Mouse (Mus musculus): ENCODE measurements around the gene Lysmd2. TPM values are rescaled to one million over a fixed set of nuclear protein-coding genes. Genes with fewer than 3 reads are reported as not detected.
"Not testable (repeated sequence)": the region's sequence is repeated elsewhere in the genome, so short reads cannot be mapped to it uniquely, and the experiment has no call there.

The Lysmd2 gene
- polyA plus RNA-seq, 1 experiment from 2014 or later = 29.0 TPM

DNA sequence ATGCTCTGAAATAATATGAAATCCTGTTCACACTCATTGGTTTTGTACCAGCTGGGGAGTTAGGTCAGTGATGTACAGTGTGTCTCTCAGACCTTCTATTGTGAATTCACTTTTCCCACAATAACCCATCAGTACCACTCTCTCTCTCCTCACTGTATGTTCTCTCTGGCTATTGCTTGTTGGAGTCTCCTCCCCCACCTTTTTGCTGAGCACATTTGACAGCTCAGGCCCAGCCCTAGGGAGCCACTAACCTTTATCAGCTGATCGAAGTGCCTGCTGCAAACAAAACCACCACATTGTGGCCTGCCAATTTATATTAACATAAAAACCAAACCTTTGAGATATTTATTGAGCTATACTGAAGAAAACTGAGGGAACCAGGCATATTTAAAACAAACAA, 16.0 kb upstream of the Lysmd2 start:
- H3K4me3 ChIP-seq = peak overlapping the region; percentile 95
- peaks cover 6% of the 10 kb centered on the region for H3K36me3 ChIP-seq
- H3K4me1 ChIP-seq = peaks cover 12% of the 10 kb centered on the region; the same call in 1 of the 2 replicates
- peak; percentile 20; the same call in 1 of the 2 replicates for ATAC-seq (replicated peaks)
- peak overlapping the region; percentile 71 for H3K4me2 ChIP-seq (replicated peaks)
- H3K27ac ChIP-seq (replicated peaks) = peak overlapping the region; percentile 90
- no peaks in the 10 kb centered on the region; the same call in 1 of the 2 replicates for H3K9me3 ChIP-seq
- peak overlapping the region; percentile 79 for H3K9ac ChIP-seq (replicated peaks)
- H3K27me3 ChIP-seq = no peaks in the 10 kb centered on the region
- 23% methylated on average over 1 of the region's 1 CpGs for WGBS

DNA sequence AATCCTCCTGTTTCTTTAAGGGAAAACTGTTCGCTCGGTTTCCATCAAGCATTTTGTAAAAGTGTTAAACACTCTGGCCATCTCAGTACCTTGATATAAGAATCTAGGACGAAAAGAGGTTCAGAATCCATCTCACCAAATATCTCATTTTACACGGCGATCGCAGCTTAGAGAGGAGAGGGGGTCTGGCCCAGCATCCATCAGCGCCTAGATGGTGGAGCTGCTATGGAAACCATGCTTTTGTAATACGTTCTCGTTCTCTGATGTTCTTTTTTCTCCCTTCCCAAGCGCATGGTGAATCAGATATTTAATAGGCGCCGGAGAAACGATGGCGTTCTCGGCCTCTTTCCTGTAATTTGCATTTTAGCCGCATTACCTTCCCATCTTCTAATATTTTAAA, 15.6 kb upstream of the Lysmd2 start:
- H3K9me3 ChIP-seq = no peaks in the 10 kb centered on the region
- H3K27ac ChIP-seq (replicated peaks) = peak overlapping the region; percentile 90
- 0 out of 2 replicates have a peak, but pooled peaks have one; percentile 33 for ATAC-seq (replicated peaks)
- H3K4me1 ChIP-seq = peaks cover 12% of the 10 kb centered on the region; the same call in 1 of the 2 replicates
- 4% methylated on average over 16 of the region's 16 CpGs for WGBS
- peak overlapping the region; percentile 79 for H3K9ac ChIP-seq (replicated peaks)
- peak overlapping the region; percentile 71 for H3K4me2 ChIP-seq (replicated peaks)
- peaks cover 2% of the 10 kb centered on the region; the same call in 1 of the 2 replicates for H3K36me3 ChIP-seq
- no peaks in the 10 kb centered on the region for H3K27me3 ChIP-seq
- H3K4me3 ChIP-seq = peak overlapping the region; percentile 95

DNA sequence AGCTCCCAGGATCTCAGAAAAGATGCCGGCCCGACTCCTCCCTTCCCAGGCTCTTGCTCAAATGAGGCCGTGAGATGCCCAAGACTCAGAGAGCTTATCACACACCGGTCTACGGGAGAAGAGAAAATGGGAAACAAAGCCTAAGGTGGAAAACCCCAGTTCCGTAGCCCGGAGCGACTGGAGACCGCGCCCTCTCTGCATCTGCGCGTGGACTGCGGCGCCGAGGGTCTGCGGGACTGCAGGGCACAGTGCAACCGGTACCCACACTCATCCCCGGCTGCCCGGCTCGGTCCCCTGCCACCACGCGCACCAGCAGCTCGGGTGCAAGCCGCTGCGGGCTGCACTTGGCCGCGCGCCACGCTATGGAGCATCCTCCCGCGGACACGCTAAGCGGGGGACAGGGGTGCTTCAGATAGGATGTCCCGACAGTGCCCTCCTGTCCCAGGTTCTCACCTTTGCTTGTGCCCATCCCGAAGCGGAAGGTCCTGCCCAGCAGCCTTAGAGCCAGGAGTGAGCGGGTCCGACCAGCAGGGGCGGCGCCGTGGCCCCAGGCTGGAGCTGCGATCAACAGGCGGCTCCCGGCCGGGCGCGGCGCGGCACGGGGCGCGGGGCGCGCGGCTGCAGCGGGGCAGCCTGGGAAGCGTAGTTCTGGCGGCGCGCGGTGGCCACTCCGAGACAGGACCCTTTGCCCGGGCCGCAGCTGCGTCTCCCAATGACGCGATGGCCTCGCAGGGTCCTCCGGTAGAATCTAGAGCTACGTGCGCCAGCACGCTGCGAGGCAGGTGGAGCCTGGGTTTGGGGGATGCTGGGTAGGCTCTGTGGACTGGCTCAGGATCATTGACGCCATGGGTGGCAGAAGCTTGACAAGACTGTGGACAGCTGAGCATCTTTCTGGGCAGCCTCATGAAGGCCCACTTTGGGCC, 14.7 kb upstream of the Lysmd2 start, which contains the start of gene Tmod2:
Gene Tmod2, minus strand, starts transcription at position 755 of the 923 bp plus-strand sequence.
- H3K9me3 ChIP-seq = no peaks in the 10 kb centered on the region
- H3K27me3 ChIP-seq = no peaks in the 10 kb centered on the region
- H3K4me1 ChIP-seq = peaks cover 12% of the 10 kb centered on the region; the same call in 1 of the 2 replicates
- peak within 1 kb of the TSS; percentile 90 for H3K27ac ChIP-seq (replicated peaks)
- WGBS = under 1% methylated on average over 74 of the region's 74 CpGs
- no peaks in the 10 kb centered on the region for H3K36me3 ChIP-seq
- H3K9ac ChIP-seq (replicated peaks) = peak within 1 kb of the TSS; percentile 79
- ATAC-seq (replicated peaks) = peak; percentile 88
- peak within 1 kb of the TSS; percentile 71 for H3K4me2 ChIP-seq (replicated peaks)
- H3K4me3 ChIP-seq = peak within 1 kb of the TSS; percentile 95

DNA sequence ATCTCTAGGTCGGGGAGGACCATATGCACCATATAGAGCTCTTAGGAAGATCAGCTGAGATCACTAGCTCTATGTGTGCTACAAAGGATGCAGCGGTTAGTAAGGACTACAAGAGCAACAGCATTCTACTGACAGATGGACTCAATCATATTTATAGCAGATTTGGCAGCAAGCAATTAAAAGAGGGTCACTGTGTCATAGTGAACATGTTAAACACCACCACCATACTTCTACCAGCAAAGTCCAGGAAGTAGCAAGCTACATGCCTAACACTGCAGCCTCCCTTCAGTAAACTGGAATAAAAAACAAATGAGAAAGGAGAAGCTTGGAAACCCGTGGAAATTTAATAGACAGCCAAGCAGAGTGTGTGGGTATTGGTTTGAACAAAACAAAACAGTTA, 9.0 kb upstream of the Lysmd2 start:
- Histone ChIP-seq H3K4me3 (no peak overlapping the region), H3K9me3 (no peaks in the 10 kb centered on the region), H3K36me3 (no peaks in the 10 kb centered on the region), H3K9ac (replicated peaks) (no peak overlapping the region), H3K4me1 (no peaks in the 10 kb centered on the region), H3K27ac (replicated peaks) (no peak overlapping the region), H3K27me3 (no peaks in the 10 kb centered on the region), H3K4me2 (replicated peaks) (no peak overlapping the region)
- WGBS = 68% methylated on average over 3 of the region's 3 CpGs
- ATAC-seq (replicated peaks) = no peak

DNA sequence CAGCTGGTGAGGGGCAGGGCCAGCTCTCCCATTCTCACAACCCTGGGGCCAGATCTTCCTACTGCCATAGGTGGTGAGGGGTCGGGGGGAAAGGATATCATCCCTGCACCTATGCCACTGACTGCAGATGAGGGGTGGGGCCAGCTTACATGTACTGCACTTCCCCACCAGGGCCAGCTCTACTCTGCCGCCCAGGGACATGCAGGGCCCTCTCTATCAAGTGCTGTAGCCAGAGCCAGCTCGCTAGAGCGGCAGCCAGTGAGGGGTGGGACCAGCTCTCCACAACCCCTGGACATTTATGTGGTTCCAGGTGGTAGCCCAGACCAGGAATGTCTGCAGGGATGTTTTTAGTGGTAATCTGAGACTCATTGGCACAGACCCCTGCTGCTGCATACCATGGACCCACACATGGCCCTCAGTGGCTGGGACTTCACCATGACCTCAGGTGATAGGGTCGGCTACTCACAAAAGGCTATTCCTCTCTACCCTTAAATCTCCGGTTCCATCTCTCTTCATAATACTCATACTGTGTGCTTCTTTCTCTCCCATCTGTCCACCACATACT, 6.6 kb upstream of the Lysmd2 start:
- Histone ChIP-seq H3K36me3 (no peaks in the 10 kb centered on the region), H3K27me3 (no peaks in the 10 kb centered on the region), H3K9ac (replicated peaks) (no peak overlapping the region), H3K4me3 (no peak overlapping the region), H3K4me1 (no peaks in the 10 kb centered on the region), H3K9me3 (no peaks in the 10 kb centered on the region), H3K4me2 (replicated peaks) (no peak overlapping the region), H3K27ac (replicated peaks) (no peak overlapping the region)
- ATAC-seq (replicated peaks) = peak; percentile 57; the same call in 1 of the 2 replicates
- 83% methylated on average over 6 of the region's 6 CpGs for WGBS

DNA sequence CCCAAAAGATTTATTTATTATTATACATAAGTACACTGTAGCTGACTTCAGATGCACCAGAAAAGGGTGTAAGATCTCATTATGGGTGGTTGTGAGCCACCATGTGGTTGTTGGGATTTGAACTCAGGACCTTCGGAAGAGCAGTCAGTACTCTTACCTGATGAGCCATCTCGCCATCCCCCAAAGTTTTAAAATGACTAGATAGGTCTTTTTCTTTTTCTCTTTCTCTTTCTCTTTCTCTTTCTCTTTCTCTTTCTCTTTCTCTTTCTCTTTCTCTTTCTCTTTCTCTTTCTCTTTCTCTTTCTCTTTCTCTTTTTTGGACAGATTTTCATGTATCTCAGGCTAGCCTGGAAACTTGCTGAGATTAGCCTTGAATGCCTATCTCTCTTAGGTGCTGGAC, 5.8 kb upstream of the Lysmd2 start:
- not testable (repeated sequence) for H3K9ac ChIP-seq (replicated peaks); H3K4me2 ChIP-seq (replicated peaks); H3K27me3 ChIP-seq; H3K4me1 ChIP-seq; H3K36me3 ChIP-seq; H3K27ac ChIP-seq (replicated peaks); ATAC-seq (replicated peaks); H3K9me3 ChIP-seq; H3K4me3 ChIP-seq
- WGBS = 93% methylated on average over 2 of the region's 2 CpGs

DNA sequence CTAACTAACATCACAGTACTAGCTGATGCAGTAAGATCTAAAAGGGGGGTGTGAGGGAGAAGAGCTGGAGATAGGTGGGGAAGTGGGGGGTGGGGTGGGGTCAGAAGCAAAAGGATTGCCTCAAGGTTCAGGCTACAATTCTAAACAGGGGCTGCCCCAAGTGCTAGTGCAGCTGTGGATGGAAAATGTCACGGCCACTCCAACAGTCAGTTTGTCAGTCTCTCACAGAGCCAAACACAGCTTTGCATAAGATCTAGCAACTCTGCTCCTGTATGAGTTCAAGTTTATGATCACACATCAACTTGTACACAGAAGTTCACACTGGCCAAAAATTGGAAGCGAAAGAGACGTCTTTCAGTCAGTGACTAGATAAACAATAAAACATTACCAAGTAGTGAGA, 4.1 kb upstream of the Lysmd2 start:
- no peak overlapping the region for H3K4me3 ChIP-seq
- H3K27ac ChIP-seq (replicated peaks) = no peak overlapping the region
- no peak for ATAC-seq (replicated peaks)
- peaks cover 9% of the 10 kb centered on the region for H3K4me1 ChIP-seq
- H3K9ac ChIP-seq (replicated peaks) = no peak overlapping the region
- H3K27me3 ChIP-seq = no peaks in the 10 kb centered on the region
- 92% methylated on average over 3 of the region's 3 CpGs for WGBS
- H3K36me3 ChIP-seq = no peaks in the 10 kb centered on the region
- H3K9me3 ChIP-seq = no peaks in the 10 kb centered on the region
- no peak overlapping the region for H3K4me2 ChIP-seq (replicated peaks)

DNA sequence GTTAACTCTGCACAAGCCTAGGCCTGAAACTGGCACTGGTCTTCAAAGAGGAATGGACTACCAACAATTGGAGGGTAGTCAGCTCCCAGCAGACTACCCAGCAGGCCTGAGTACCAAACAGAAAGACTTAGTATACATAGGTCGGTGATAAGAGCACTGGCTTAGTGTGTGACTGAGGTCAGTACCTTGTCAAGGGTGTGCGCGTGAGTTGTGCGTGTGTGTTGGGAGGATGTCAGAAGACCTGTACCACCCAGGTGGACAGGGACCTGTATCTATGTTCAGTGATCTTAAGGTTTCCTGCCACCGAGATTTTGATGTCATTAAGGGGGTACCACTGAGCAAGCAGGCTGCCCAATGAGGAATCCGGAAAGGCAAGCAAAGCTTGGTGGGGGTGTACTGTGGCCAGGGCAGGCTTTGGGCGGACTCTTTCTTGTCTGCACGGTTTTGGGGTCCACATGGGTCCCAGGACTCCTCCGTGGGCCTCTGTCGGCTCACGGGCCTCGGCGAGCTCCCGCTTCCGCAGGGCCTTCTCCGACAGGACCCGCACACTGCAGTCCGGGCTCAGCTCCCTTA, 472 bp upstream of the Lysmd2 start:
- Histone ChIP-seq H3K9ac (replicated peaks) (peak overlapping the region; percentile 87), H3K4me2 (replicated peaks) (peak overlapping the region; percentile 88), H3K36me3 (no peaks in the 10 kb centered on the region), H3K4me1 (peaks cover 15% of the 10 kb centered on the region), H3K27ac (replicated peaks) (peak overlapping the region; percentile 91), H3K9me3 (no peaks in the 10 kb centered on the region), H3K27me3 (no peaks in the 10 kb centered on the region), H3K4me3 (peak overlapping the region; percentile 87)
- ATAC-seq (replicated peaks) = peak; percentile 28
- 14% methylated on average over 18 of the region's 18 CpGs for WGBS

DNA sequence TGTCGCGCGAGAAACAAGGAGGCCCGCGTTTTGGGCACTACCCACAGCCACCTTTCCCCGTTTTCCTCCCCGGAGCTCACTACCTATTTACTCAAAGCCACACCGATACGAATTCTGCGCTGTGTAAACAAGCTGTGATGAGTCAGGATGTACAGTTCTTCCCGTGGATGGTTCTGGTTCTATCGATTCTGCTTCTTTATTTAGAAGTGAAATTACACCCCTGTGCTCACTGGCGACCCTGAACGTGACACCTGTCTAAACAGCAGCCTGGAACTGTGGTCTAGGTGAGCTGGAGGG, 715 bp downstream of the Lysmd2 start:
- peak overlapping the region; percentile 88 for H3K4me2 ChIP-seq (replicated peaks)
- WGBS = 1% methylated on average over 14 of the region's 14 CpGs
- peaks cover 15% of the 10 kb centered on the region for H3K4me1 ChIP-seq
- no peaks in the 10 kb centered on the region for H3K36me3 ChIP-seq
- H3K9ac ChIP-seq (replicated peaks) = peak overlapping the region; percentile 87
- no peaks in the 10 kb centered on the region for H3K9me3 ChIP-seq
- no peak for ATAC-seq (replicated peaks)
- H3K27me3 ChIP-seq = no peaks in the 10 kb centered on the region
- H3K27ac ChIP-seq (replicated peaks) = peak overlapping the region; percentile 91
- H3K4me3 ChIP-seq = peak overlapping the region; percentile 87

DNA sequence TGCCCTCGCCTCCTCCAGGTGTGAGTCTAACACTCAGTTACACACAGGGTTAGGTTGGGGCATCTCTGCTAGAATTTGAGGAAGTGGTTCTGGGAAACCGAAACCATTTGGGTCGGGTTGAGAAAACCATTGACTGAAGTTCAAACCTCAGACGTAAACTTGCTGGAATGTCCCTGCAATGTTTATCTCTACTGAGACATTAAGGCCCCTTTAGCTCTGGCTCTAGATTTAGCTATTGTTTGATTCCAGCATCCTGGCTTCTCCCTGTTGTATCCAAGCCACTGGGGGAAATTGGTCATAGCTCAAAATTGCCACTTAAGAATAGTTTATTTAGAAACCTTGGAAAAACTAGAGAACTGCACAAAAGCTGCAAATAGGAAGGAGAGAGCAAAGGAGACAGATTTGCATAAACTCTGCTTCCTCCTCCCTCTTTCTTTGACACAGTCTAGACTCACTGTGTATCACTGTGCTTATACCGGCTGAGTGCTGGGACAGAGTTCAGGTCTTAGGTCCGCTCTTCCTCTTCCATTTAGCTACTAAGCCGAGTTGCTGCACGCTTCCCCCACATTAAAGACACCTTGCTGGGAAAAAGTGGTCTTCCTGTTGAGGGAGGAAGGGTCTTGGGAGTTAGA, 5.4 kb downstream of the Lysmd2 start:
- ATAC-seq (replicated peaks) = no peak
- H3K27me3 ChIP-seq = no peaks in the 10 kb centered on the region
- no peaks in the 10 kb centered on the region for H3K9me3 ChIP-seq
- no peak overlapping the region for H3K27ac ChIP-seq (replicated peaks)
- H3K9ac ChIP-seq (replicated peaks) = no peak overlapping the region
- H3K36me3 ChIP-seq = no peaks in the 10 kb centered on the region
- H3K4me1 ChIP-seq = peaks cover 9% of the 10 kb centered on the region
- WGBS = 86% methylated on average over 8 of the region's 8 CpGs
- no peak overlapping the region for H3K4me2 ChIP-seq (replicated peaks)
- no peak overlapping the region for H3K4me3 ChIP-seq

DNA sequence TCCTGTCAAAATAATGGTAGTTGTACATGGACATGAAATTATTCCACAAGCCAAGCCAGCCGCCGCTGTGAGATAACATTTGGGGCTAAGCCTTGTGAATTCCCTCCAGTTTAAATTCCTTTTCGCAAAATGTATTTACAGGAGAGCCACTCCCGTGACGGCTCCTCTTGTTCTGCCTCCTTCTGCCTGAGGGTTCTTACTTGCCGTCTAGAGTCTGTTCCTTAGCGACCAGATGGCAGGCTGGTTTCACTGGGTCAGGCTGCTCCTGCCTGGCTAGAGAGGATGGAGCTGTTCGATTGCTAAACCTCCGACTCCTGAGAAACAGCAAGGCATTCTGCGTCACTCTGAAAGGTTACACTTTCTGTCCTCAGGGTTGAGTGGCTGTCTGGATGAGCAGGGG, 6.6 kb downstream of the Lysmd2 start:
- no peak overlapping the region for H3K9ac ChIP-seq (replicated peaks)
- ATAC-seq (replicated peaks) = no peak
- no peaks in the 10 kb centered on the region for H3K4me1 ChIP-seq
- H3K36me3 ChIP-seq = no peaks in the 10 kb centered on the region
- WGBS = 62% methylated on average over 10 of the region's 10 CpGs
- H3K9me3 ChIP-seq = no peaks in the 10 kb centered on the region
- H3K27me3 ChIP-seq = no peaks in the 10 kb centered on the region
- no peak overlapping the region for H3K4me2 ChIP-seq (replicated peaks)
- no peak overlapping the region for H3K27ac ChIP-seq (replicated peaks)
- H3K4me3 ChIP-seq = no peak overlapping the region

DNA sequence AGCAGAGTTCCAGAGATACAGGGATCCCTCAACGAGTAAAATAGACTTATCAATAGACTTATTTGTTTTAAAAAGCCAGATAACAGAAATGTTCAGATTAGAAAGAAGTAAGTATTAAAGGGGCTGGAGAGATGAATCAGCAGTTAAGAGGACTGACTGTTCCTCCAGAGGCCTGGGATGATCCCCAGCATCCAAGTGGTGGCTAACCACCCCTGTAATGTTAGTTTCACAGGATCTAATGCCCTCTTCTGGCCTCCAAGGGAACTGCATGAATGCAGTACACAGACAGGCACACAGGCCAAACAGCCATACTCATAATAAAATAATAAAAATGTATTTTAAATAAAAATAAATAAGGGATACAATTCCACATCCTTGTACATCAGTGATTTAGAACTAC, 7.4 kb downstream of the Lysmd2 start:
- Histone ChIP-seq H3K4me2 (replicated peaks) (no peak overlapping the region), H3K36me3 (no peaks in the 10 kb centered on the region)
- 0 out of 2 replicates have a peak, but pooled peaks have one; percentile 27 for ATAC-seq (replicated peaks)

More for the DNA sequence above, 7.4 kb downstream of the Lysmd2 start:
- Histone ChIP-seq H3K27ac (replicated peaks) (no peak overlapping the region), H3K4me3 (no peak overlapping the region), H3K9me3 (no peaks in the 10 kb centered on the region), H3K4me1 (no peaks in the 10 kb centered on the region), H3K9ac (replicated peaks) (no peak overlapping the region), H3K27me3 (no peaks in the 10 kb centered on the region)
- WGBS = 21% methylated on average over 1 of the region's 1 CpGs
